8 mouse cellular contexts compared by ENCODE assay signal in the genomic region with DNA sequence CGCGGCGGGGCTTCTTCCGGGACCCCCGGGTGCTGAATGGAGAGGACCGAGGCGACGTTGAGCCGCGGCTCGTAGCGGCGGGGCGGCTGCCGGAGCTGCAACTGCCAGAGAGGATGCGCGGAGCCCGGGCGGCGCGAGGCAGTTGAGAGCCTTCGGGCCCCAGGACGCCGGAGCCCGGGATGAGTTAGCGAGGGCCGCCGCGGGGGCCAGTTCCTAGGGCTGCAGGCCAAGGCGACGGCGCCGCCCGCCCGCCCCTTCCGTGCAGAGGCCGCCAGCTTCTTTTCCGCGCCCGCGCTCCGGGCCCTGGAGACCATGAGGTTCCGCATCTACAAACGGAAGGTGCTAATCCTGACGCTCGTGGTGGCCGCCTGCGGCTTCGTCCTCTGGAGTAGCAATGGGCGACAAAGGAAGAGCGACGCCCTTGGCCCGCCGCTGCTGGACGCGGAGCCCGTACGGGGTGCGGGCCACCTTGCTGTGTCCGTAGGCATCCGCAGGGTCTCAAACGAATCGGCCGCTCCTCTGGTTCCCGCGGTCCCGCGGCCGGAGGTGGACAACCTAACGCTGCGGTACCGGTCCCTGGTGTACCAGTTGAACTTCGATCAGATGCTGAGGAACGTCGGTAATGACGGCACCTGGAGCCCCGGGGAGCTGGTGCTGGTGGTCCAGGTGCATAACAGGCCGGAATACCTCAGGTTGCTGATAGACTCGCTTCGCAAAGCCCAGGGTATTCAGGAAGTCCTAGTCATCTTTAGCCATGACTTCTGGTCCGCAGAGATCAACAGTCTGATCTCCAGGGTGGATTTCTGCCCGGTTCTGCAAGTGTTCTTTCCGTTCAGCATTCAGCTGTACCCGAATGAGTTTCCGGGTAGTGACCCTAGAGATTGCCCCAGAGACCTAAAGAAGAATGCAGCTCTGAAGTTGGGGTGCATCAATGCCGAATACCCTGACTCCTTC. TPM values are rescaled to one million over a fixed set of nuclear protein-coding genes. Genes with fewer than 3 reads are reported as not detected.
DNase-seq lines count a peak whose midpoint lies in the region; ATAC-seq and TF ChIP-seq lines count a peak whose summit lies in the region.

No protein-coding gene starts in this region.

- DNase-seq in 3134 (ENCODE audit: extremely low read depth, insufficient read length, low spot score) (peak; percentile 68), G1E (ENCODE audit: low spot score) (peak; percentile 64)
- peak; percentile 74 to 79 for DNase-seq in heart, adult 18-20 months
- DNase-seq in kidney, adult 2 months: peak; percentile 68
- peak; percentile 76 for DNase-seq in testis, postnatal 14 days (ENCODE audit: low spot score)

- H3K36me3 ChIP-seq in G1E (replicated peaks): peaks cover 60% of the 10 kb centered on the region
- H3K36me3 ChIP-seq in embryonic facial prominence, embryonic 12.5 days: peaks cover 22% of the 10 kb centered on the region; the same call in 1 of the 2 replicates
- peaks cover 2% of the 10 kb centered on the region; the same call in 1 of the 2 replicates for H3K36me3 ChIP-seq in kidney, adult 2 months (ENCODE audit: control insufficient read depth, insufficient read depth, low read length)
- peaks cover 44% of the 10 kb centered on the region for H3K36me3 ChIP-seq in liver, embryonic 15.5 days (replicated peaks)
- H3K36me3 ChIP-seq in myocyte (ENCODE audit: control insufficient read depth, insufficient read depth): peaks cover 6% of the 10 kb centered on the region

- H3K27me3 ChIP-seq in G1E (ENCODE audit: insufficient read depth, low read length) (no peaks in the 10 kb centered on the region), myocyte (ENCODE audit: control insufficient read depth, insufficient read depth, insufficient read length) (no peaks in the 10 kb centered on the region)
- H3K27me3 ChIP-seq in embryonic facial prominence, embryonic 12.5 days: no peaks in the 10 kb centered on the region
- no peaks in the 10 kb centered on the region for H3K27me3 ChIP-seq in kidney, adult 2 months (replicated peaks; ENCODE audit: control insufficient read depth, insufficient read depth, low read length)
- no peaks in the 10 kb centered on the region for H3K27me3 ChIP-seq in liver, embryonic 15.5 days

- H3K4me1 ChIP-seq in G1E (ENCODE audit: insufficient read depth, low read depth, low read length): peaks cover 53% of the 10 kb centered on the region
- peaks cover 18% of the 10 kb centered on the region for H3K4me1 ChIP-seq in embryonic facial prominence, embryonic 12.5 days
- H3K4me1 ChIP-seq in kidney, adult 2 months (ENCODE audit: control insufficient read depth, insufficient read depth, low read length): peaks cover 9% of the 10 kb centered on the region; the same call in 1 of the 2 replicates
- peaks cover 37% of the 10 kb centered on the region for H3K4me1 ChIP-seq in liver, embryonic 15.5 days (replicated peaks)

- no peak for TF ChIP-seq POLR2A in kidney, adult 2 months (IDR thresholded peaks at IDR 0.05; ENCODE audit: low read depth, low read length)
- TF ChIP-seq POLR2A in myocyte (IDR thresholded peaks at IDR 0.05; ENCODE audit: insufficient read length, low read depth): no peak

- WGBS in embryonic facial prominence, embryonic 12.5 days: 2% methylated on average over 85 of the region's 86 CpGs
- under 1% methylated on average over 80 of the region's 86 CpGs for WGBS in kidney, adult 2 months
- WGBS in liver, embryonic 15.5 days (ENCODE audit: insufficient replicate concordance): under 1% methylated on average over 86 of the region's 86 CpGs

- H3K9me3 ChIP-seq in G1E (replicated peaks): no peaks in the 10 kb centered on the region
- no peaks in the 10 kb centered on the region for H3K9me3 ChIP-seq in embryonic facial prominence, embryonic 12.5 days
- H3K9me3 ChIP-seq in liver, embryonic 15.5 days (replicated peaks): no peaks in the 10 kb centered on the region

- no peak; the same call in 1 of the 2 replicates for ATAC-seq in G1E (ENCODE audit: extremely low read depth, insufficient number of reproducible peaks, low FRiP score, poor library complexity, severe bottlenecking)
- ATAC-seq in embryonic facial prominence, embryonic 12.5 days (ENCODE audit: insufficient number of reproducible peaks, insufficient read depth, low FRiP score, low TSS enrichment): peak; percentile 43; the same call in 1 of the 2 replicates
- peak; percentile 51 for ATAC-seq in liver, embryonic 15.5 days (ENCODE audit: insufficient read depth)

- H3ac ChIP-seq in myocyte (ENCODE audit: control insufficient read depth, insufficient read length): peak overlapping the region; percentile 83

- peaks cover 51% of the 10 kb centered on the region for H3K79me2 ChIP-seq in myocyte (ENCODE audit: control insufficient read depth, insufficient read depth)

- peak overlapping the region; percentile 89 for H3K9ac ChIP-seq in embryonic facial prominence, embryonic 12.5 days
- peak overlapping the region; percentile 87 for H3K9ac ChIP-seq in liver, embryonic 15.5 days

- H3K4me2 ChIP-seq in embryonic facial prominence, embryonic 12.5 days (replicated peaks): peak overlapping the region; percentile 89
- H3K4me2 ChIP-seq in liver, embryonic 15.5 days: peak overlapping the region; percentile 97
- H3K4me2 ChIP-seq in myocyte (ENCODE audit: low read depth): peak overlapping the region; percentile 89

- peak overlapping the region; percentile 89 for H3K27ac ChIP-seq in embryonic facial prominence, embryonic 12.5 days
- H3K27ac ChIP-seq in kidney, adult 2 months (ENCODE audit: insufficient read depth, low read depth, low read length): peak overlapping the region; percentile 91
- peak overlapping the region; percentile 93 for H3K27ac ChIP-seq in liver, embryonic 15.5 days (replicated peaks)

- peak overlapping the region; percentile 90 for H3K4me3 ChIP-seq in G1E (ENCODE audit: low read depth, low read length)
- H3K4me3 ChIP-seq in embryonic facial prominence, embryonic 12.5 days: peak overlapping the region; percentile 91
- peak overlapping the region; percentile 99 for H3K4me3 ChIP-seq in kidney, adult 2 months (ENCODE audit: insufficient read depth, low read depth, low read length)
- H3K4me3 ChIP-seq in liver, embryonic 15.5 days (replicated peaks): peak overlapping the region; percentile 90
- H3K4me3 ChIP-seq in myocyte: peak overlapping the region; percentile 62

- TF ChIP-seq CTCF in G1E (IDR thresholded peaks at IDR 0.05; ENCODE audit: low read depth, low read length): no peak
- TF ChIP-seq CTCF in kidney, adult 2 months (conservative IDR thresholded peaks at IDR 0.05; ENCODE audit: insufficient read depth, insufficient read length, low read depth, low read length): no peak

TF ChIP-seq in myocyte, 11 proteins besides CTCF, POLR2A, EP300 and RAD21 (continues in another document):
- no peak for TF ChIP-seq TCF12 (IDR thresholded peaks at IDR 0.05; ENCODE audit: insufficient read depth, poor library complexity, severe bottlenecking)
- TF ChIP-seq MYOG (IDR thresholded peaks at IDR 0.05; ENCODE audit: control insufficient read depth in 1 of 3, insufficient read depth in 1 of 3, insufficient read length in 2 of 3, low read depth in 2 of 3): no peak
- no peak for TF ChIP-seq CEBPB (IDR thresholded peaks at IDR 0.05; ENCODE audit: insufficient read depth, poor library complexity, severe bottlenecking)
- no peak for TF ChIP-seq E2F4 (IDR thresholded peaks at IDR 0.05; ENCODE audit: insufficient read depth)
- no peak for TF ChIP-seq MAX (IDR thresholded peaks at IDR 0.05; ENCODE audit: low read depth)

RNA-seq across cellular contexts. Expression of a gene that starts 0.7 kb away (rescaled TPM):
- total RNA-seq in G1E (2014; fragmentation: Nextera tagmentation): 107 and 112 TPM in 2 replicates
- 118 and 119 TPM in 2 replicates for total RNA-seq in G1E (2017)
- polyA plus RNA-seq in G1E (2012): 50.7 and 61.0 TPM in 2 replicates
- 56.9 TPM in 2 replicates for polyA plus RNA-seq in embryonic facial prominence, embryonic 12.5 days (2016; fragmentation: Nextera tagmentation; extraction: Ambion mirVana)
- 10 to 100 TPM; 18.6 to 20.2 TPM for total RNA-seq in heart, adult 18-20 months (2021)
- polyA plus RNA-seq in kidney, adult 2 months (2012; rRNA removed): 30.8 and 32.6 TPM in 2 replicates
- polyA plus RNA-seq in liver, embryonic 15.5 days (2015; fragmentation: Nextera tagmentation; extraction: Ambion mirVana): 25.8 and 26.7 TPM in 2 replicates
- polyA plus RNA-seq in myocyte (2012; fragmentation: generic; extraction: Trizol): 20.7 TPM

RNA-seq across cellular contexts. Expression of a gene that starts 0.7 kb away (rescaled TPM):
- total RNA-seq in G1E (2014; fragmentation: Nextera tagmentation): 229 and 258 TPM in 2 replicates
- 1,699 and 1,905 TPM in 2 replicates for total RNA-seq in G1E (2017)
- 83.2 and 113 TPM in 2 replicates for polyA plus RNA-seq in G1E (2012)
- 491 and 498 TPM in 2 replicates for polyA plus RNA-seq in embryonic facial prominence, embryonic 12.5 days (2016; fragmentation: Nextera tagmentation; extraction: Ambion mirVana)
- total RNA-seq in heart, adult 18-20 months (2021): 100 to 1,000 TPM; 219 to 228 TPM
- 157 and 190 TPM in 2 replicates for polyA plus RNA-seq in kidney, adult 2 months (2012; rRNA removed)
- polyA plus RNA-seq in liver, embryonic 15.5 days (2015; fragmentation: Nextera tagmentation; extraction: Ambion mirVana): 349 and 436 TPM in 2 replicates
- polyA plus RNA-seq in myocyte (2012; fragmentation: generic; extraction: Trizol): 880 TPM

RNA-seq across cellular contexts. Expression of a gene that starts 12.3 kb away (rescaled TPM):
- total RNA-seq in G1E (2014; fragmentation: Nextera tagmentation) (33.0 and 34.5 TPM in 2 replicates), G1E (2017) (56.1 and 82.2 TPM in 2 replicates)
- polyA plus RNA-seq in G1E (2012) (75.5 and 90.8 TPM in 2 replicates), myocyte (2012; fragmentation: generic; extraction: Trizol) (2.6 TPM)
- polyA plus RNA-seq in embryonic facial prominence, embryonic 12.5 days (2016; fragmentation: Nextera tagmentation; extraction: Ambion mirVana): 31.3 and 37.5 TPM in 2 replicates
- 1 to 10 TPM; 2.8 to 3.1 TPM for total RNA-seq in heart, adult 18-20 months (2021)
- polyA plus RNA-seq in kidney, adult 2 months (2012; rRNA removed): 2.6 and 3.1 TPM in 2 replicates
- 17.9 and 18.8 TPM in 2 replicates for polyA plus RNA-seq in liver, embryonic 15.5 days (2015; fragmentation: Nextera tagmentation; extraction: Ambion mirVana)

RNA-seq across cellular contexts. Expression of a gene that starts 13.6 kb away (rescaled TPM):
- total RNA-seq in G1E (2014; fragmentation: Nextera tagmentation) (6.7 and 7.6 TPM in 2 replicates), G1E (2017) (9.8 and 11.4 TPM in 2 replicates)
- polyA plus RNA-seq in G1E (2012) (5.1 and 5.2 TPM in 2 replicates), myocyte (2012; fragmentation: generic; extraction: Trizol) (2.6 TPM)
- 14.6 and 15.0 TPM in 2 replicates for polyA plus RNA-seq in embryonic facial prominence, embryonic 12.5 days (2016; fragmentation: Nextera tagmentation; extraction: Ambion mirVana)
- under 1 TPM; 0.57 to 0.65 TPM for total RNA-seq in heart, adult 18-20 months (2021)
- 1.3 and 1.5 TPM in 2 replicates for polyA plus RNA-seq in kidney, adult 2 months (2012; rRNA removed)
- 5.0 and 5.3 TPM in 2 replicates for polyA plus RNA-seq in liver, embryonic 15.5 days (2015; fragmentation: Nextera tagmentation; extraction: Ambion mirVana)

RNA-seq across cellular contexts. Expression of a gene that starts 16.0 kb away (rescaled TPM):
- total RNA-seq in G1E (2014; fragmentation: Nextera tagmentation) (36.2 and 44.2 TPM in 2 replicates), G1E (2017) (17.8 and 19.4 TPM in 2 replicates)
- polyA plus RNA-seq in G1E (2012) (45.0 and 56.6 TPM in 2 replicates), myocyte (2012; fragmentation: generic; extraction: Trizol) (5.1 TPM)
- polyA plus RNA-seq in embryonic facial prominence, embryonic 12.5 days (2016; fragmentation: Nextera tagmentation; extraction: Ambion mirVana): 23.6 and 23.9 TPM in 2 replicates
- total RNA-seq in heart, adult 18-20 months (2021): not detected
- 0.14 TPM in 1 of 2 replicates, not detected in the other for polyA plus RNA-seq in kidney, adult 2 months (2012; rRNA removed)
- 16.6 and 17.6 TPM in 2 replicates for polyA plus RNA-seq in liver, embryonic 15.5 days (2015; fragmentation: Nextera tagmentation; extraction: Ambion mirVana)
